Mouse (Mus musculus) cerebral cortex, adult 2 months (tissue): Measurements from ENCODE around the gene Shroom2.

Source experiments
- WGBS: fragments of 180-500 bp; shearing (Covaris S2); methylation state at CpG from one replicate; pipeline ENCODE4 v1.1.7; 2018; 5-methylcytosine and 5-hydroxymethylcytosine counted together

The Shroom2 gene

GRCm38 (mm10) chrX:152768891-152769599 lies at the start of gene Shroom2:
Shroom2 (minus strand) TSS chrX:152769465.
- 6% methylated on average over 47 of the region's 55 CpGs for WGBS

- 71% methylated on average over 3 of the region's 3 CpGs for WGBS
Measured at GRCm38 (mm10) chrX:152813339-152813738, 44.1 kb upstream of the Shroom2 start.

- 64% methylated on average over 2 of the region's 2 CpGs for WGBS
Measured at GRCm38 (mm10) chrX:152788611-152789010, 19.3 kb upstream of the Shroom2 start.

- 65% methylated on average over 1 of the region's 1 CpGs for WGBS
Measured at GRCm38 (mm10) chrX:152788129-152788528, 18.9 kb upstream of the Shroom2 start.

DNA sequence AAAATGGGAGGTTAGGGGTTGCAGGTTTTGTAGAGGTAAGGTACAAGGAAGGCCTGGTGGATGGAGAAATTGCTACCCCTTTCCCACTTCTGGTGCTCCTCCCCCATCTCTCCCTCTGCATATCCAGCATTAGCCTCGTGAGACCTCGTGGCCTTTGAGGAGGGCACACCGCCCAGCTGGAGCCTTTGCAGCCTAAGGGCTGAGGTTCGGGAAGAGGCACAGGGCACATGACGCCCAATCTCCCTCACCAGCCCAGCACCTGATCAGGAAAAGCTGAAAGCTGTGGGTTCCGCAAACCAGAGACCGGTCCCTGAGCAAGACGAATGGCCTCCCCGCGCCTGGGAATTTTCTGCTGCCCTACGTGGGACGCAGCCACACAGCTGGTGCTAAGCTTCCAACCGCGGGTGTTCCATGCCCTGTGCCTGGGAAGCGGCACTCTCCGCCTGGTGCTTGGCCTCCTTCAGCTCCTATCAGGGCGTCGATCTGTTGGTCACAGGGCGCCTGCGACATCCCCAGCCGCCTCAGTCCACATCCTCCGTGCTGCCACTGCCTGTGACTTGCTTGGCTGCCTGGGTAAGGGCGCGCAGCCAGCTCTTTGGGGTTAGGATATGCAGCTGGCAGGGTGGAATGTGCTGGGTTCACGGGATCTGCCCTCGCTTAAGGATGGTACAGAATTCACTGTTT lies 12.6 kb upstream of the Shroom2 start, which contains the start of gene Gpr143:
Gene Gpr143 (plus strand): TSS at position 202 of the 684 bp plus-strand sequence.
- 24% methylated on average over 26 of the region's 26 CpGs for WGBS

DNA sequence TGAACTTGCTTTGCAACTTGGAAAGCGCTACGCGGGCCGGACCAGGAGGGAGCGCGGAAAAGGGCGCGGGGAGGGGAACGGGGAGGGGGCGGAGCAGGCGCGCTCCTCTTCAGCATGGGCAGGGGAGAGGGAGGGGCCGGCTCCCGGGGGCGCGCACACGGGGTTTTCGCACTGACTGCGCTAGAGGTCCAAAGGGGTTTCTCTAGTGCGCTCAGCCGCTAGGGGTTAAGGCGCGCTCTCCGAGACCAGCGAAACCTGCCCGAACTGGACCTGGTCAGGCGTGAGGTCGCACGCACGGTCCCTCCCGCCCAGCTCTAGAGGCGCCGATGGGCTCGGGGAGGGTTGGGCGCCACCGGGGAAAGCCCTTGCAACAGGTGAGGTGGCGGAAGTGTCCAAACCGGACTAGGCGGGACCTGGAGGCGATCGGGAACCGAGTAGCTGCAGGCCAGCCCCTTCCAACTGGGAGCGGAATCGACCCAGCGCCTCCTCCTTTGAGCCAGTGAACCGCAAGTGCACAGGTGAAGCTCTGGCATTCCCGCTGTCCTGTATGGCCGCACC lies 414 bp upstream of the Shroom2 start:
- 3% methylated on average over 33 of the region's 48 CpGs for WGBS

GRCm38 (mm10) chrX:152764171-152764570 lies 5.1 kb downstream of the Shroom2 start:
- 72% methylated on average over 2 of the region's 2 CpGs for WGBS

DNA sequence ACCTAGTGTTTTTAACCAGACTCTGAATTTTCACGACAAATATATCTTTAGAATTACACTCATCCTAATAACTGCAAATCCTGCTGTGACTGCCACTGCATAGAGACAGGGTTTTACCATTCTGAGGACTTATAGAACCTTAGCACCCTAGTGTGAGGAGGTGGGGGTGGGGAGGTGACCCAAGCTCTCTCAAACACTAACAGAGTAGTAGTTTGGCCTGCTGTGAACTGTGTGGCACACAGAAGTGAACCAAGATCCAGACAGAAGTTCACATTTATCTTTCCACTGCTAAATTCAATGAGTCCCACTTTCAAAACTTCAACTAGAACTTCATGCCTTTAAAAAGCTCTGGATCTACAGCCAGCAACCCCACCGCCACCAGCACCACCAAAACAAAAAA lies 6.4 kb downstream of the Shroom2 start:
- WGBS: 68% methylated on average over 2 of the region's 2 CpGs

GRCm38 (mm10) chrX:152762437-152762836 lies 6.8 kb downstream of the Shroom2 start:
- WGBS: 65% methylated on average over 2 of the region's 2 CpGs

DNA sequence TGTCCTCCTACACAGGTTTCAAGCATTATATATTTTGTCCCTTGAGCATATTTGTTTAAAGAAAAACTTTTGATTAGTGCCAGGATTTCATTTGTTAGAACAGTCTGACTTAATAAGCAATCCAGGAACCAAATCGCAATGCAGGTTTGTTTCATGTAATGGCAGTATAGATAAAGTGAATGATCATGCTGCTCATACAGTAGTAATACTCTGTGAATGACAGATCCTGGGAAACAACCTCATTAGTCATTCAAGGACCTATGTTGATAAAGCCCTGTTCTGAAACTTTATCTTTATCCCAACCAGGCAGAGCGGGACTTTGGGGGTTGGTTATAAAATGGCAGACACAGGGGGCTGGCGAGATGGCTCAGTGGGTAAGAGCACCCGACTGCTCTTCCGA lies 13.0 kb downstream of the Shroom2 start:
- WGBS: 94% methylated on average over 5 of the region's 5 CpGs

- WGBS: 84% methylated on average over 1 of the region's 1 CpGs
Measured at GRCm38 (mm10) chrX:152755819-152756218, 13.4 kb downstream of the Shroom2 start.

DNA sequence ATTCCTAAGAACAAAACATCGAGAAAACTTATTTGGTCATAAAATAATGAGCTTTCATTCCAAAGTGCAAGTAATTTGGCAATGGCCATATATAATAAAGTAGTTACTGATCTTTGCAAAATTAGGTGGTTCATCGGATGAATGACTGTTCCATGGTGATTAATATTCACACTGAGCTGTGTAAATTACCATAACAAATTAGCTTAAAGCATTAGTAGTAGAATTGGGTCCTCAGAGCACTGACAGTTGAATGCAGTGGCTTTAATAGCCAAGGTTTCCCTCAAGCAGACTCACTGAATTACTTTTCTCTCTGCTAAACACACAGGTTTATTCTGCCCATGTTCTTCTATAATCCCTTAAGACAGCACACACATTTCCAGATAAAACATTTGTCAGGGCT lies 23.3 kb downstream of the Shroom2 start:
- 60% methylated on average over 2 of the region's 2 CpGs for WGBS

- WGBS: 89% methylated on average over 4 of the region's 4 CpGs
Measured at GRCm38 (mm10) chrX:152738759-152739368, 30.4 kb downstream of the Shroom2 start.

DNA sequence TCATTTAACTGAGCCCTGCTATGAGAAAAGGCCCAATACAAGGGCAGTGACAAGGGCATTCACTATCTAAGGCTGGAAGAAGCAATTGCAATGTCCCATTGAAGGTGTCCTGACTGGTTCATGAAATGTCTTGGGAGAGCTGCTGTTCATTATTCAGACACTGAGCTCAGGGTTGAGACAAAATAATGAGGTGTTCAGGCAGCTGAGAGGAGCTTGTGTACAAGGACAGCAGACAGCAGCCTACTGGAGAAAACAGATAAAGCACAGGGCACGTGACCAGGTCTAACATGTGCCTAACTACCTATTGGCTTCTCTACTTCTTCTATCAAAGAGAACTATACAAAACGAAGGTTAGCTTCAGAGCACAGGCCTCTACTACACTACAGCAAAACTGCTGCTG lies 31.1 kb downstream of the Shroom2 start:
- WGBS: 68% methylated on average over 2 of the region's 2 CpGs

DNA sequence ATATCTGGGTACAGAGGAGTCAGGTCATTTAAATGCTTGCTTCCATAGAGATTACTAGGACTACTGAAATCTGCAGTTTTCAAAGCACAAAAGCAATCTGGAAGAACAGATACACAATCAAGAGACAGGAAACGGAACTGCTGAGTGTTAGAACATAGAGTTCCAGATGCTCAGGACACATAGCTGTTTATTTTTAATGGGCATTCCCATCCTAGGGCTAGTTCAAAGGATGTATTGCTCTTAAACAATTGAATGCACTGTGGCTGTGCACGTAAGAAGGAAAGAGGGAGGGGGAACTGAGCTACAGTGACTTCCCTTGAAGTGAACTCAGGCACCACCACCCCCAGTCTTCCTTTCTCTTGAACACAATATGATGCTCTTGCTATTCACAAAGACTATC lies 58.5 kb downstream of the Shroom2 start:
- 57% methylated on average over 2 of the region's 2 CpGs for WGBS

DNA sequence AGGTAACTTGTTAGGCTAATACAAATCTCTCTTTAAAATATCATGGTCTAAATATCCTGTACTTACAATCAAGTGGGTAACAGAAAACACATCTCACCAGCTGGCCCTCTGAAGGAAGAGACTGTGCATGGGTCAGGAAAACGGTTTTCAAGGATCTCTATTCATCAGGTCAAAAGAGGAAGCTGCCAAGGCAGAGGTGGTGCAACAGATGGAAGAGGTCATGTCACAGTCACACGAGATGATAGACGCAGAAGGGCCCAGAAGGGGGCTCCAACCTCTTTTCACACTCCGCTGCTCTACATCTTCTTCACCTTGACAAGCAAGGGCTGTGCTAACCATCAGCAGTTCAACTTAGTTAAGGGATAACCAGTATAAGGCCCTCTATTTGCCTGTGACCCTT lies 60.9 kb downstream of the Shroom2 start:
- WGBS: 64% methylated on average over 4 of the region's 4 CpGs

DNA sequence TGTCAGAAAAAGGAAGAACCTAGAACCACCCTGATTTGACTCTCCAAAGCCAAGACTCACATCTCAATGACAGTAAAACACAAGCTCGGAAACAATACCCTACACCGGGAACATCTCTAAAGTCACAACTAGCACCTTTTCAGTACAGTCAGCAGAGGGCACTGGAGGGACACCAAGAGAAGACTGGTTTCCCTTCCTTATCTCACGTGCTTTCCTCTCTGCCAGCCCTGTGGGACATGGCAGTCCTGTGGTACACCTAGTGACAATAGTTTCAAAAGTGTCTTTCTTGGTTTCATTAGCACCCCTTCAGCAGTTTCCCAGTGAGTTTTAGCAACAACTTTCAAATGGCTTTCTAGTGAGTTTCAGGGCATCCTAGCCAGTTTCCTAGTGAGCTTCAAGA lies 63.9 kb downstream of the Shroom2 start:
- WGBS: 8% methylated on average over 3 of the region's 3 CpGs

DNA sequence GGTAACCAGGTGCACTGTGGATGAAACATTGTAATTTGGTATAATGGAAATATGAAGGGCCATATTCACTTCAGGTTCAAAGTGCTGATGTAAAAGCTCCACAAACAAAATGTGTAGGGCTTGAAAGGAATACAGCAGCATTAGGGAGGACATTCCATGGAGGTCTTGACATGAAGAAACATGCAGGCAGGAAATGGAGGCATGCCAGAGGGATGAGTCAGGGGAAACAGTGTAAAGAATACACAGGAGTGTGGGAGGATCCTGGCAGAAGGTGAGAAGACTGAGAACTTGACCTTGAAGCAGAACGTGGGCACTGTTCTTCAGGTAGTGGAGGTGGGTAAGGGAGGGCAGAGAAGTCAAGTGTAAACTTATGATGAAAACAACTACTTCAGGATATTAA lies 65.6 kb downstream of the Shroom2 start:
- WGBS: 44% methylated on average over 1 of the region's 1 CpGs

GRCm38 (mm10) chrX:152701679-152702078 lies 67.6 kb downstream of the Shroom2 start:
- WGBS: 71% methylated on average over 3 of the region's 3 CpGs

GRCm38 (mm10) chrX:152690788-152691291 lies 78.4 kb downstream of the Shroom2 start:
- 76% methylated on average over 2 of the region's 2 CpGs for WGBS

- WGBS: 48% methylated on average over 2 of the region's 2 CpGs
Measured at GRCm38 (mm10) chrX:152679190-152679814, 90.0 kb downstream of the Shroom2 start.

GRCm38 (mm10) chrX:152676357-152676756 lies 92.9 kb downstream of the Shroom2 start:
- 44% methylated on average over 3 of the region's 3 CpGs for WGBS
